Mouse (Mus musculus) cerebellum, postnatal 14 days (tissue): ENCODE measurements around the gene Fam49a.

Experiments
- DNase-seq, 2 experiments: peaks; one replicate each; pipeline ENCODE4 v3.0.0; 2021; ENCODE audit warnings: mixed read lengths in 2 of 2

Fam49a gene

DNA sequence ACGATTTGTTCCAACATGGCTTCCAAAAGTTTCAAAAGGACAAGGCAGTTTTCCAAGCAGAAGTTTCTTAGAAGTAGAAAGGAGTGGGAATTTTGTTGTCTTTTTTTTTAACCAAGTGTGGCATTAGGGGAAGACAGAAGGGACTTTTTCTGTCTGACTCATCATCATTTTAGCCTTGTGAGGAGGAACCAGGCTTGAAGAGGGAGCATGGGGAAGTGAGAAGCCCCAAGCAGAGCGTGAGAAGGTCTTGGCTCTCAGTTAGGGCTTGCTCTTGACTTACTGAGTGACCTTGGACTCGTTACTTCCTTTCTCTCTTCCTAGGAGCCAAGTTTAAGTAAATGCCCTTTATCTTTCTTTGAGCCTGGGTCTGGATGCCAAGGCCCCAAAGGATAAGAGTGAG lies 8.6 kb downstream of the Fam49a start:
- no peak for DNase-seq

GRCm38 (mm10) chr12:12274115-12274514 lies 12.2 kb downstream of the Fam49a start:
- DNase-seq: no peak

- no peak for DNase-seq
Observed at GRCm38 (mm10) chr12:12275124-12275779, 13.3 kb downstream of the Fam49a start.

DNA sequence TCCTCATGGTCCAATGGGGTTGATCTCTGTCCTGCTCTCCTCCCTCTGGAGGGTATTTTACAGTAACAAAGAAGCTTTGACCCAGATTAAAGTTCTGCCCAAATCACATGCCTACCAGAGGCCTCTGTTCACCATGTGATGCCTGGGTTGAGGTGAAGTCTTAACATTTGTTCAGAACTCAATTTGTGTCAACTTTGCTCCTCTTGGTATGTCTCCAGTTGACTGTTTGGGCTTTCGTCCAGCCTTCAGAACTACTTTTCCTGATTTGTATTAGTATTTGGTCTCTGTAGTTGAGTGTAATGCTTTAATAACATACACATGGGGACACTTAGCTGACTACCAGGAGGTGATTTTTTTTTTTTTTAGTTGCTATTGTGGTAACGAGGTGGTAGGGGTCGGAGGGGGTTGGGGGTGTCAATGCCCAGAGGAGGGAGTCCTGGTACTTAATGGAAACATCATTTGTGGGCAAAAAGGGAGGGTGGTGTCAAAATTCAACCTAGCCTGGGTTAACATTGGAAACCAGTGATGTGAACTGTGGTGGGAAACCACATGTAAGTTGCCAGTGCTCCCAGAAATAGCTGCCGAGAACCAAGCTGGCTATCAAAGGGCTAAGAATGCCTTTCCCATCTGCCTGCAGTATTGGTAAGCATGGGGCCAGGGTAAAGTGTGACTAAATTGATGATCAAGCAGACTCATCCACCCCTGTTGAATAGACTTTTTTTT lies 16.0 kb downstream of the Fam49a start:
- DNase-seq: no peak

DNA sequence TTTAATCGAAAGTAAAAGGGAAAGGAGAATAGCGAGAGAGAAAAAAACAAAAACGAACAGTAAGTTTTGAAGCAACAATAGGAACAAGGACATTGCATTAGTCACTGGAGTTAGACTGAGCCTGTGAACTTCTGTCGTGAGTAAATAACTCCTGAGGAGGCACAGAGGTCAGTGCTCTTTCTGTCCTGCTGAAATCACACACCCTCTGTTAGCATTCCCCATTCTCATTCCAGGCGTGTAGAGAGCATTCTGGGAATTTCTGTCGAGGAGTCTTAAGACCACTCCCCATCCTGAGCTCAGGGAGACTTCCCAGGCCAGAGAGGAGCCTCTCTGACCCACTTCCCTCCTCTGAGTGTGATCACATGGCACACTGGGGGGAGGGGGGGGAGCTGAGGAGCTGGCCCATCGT lies 16.5 kb downstream of the Fam49a start:
- no peak for DNase-seq

GRCm38 (mm10) chr12:12283702-12284288 lies 21.9 kb downstream of the Fam49a start:
- no peak for DNase-seq

DNA sequence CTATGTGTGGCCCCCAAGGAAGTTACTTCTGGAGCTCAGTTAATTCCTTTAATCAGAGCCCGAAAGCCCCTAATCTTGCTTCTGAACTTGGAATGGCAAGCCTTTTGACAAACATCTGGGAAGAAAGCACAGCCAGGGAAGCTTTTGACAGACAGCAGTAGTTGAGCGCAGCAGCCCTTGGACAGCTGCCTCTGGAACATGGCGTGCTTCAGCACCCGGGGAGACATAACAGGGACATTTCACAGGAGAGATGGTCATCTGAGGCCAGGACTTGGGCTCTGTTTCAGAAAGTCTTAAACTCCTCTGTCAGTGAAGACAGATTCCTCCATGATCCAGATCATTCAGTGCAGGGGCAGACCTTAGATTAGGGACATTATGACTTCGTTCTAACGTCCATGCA lies 22.6 kb downstream of the Fam49a start:
- no peak for DNase-seq

DNA sequence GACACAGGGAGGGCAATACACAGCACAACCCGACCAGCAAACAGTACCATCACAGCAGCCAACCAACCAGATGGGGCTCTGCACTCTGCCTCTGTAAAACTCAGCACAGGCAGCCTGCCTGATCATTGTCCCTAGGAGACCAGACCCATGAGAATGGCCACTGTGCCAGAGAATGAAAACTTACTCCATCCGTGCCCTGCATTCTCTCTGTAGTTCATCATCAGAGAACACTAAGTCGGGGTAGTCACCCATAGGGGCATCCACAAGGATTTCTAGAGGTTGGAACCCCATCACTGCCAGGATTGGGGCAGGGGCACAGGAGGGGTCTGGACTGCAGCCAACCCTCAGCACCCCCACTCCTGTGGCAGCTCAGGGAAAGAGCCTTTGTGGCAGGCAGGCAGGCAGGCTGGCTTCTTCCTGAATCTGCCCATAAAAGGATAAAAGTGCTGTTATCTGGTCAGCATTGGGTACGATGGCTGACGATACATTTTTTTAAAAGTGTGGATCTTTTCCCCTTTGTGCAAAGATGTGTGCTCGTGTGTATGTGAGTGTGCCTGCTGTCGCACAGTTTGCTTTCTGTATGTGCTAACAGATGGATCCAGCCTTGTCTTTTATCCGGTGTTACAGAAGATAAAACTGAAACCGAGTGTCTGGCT lies 25.3 kb downstream of the Fam49a start:
- peak; percentile 73 to 78 for DNase-seq

DNA sequence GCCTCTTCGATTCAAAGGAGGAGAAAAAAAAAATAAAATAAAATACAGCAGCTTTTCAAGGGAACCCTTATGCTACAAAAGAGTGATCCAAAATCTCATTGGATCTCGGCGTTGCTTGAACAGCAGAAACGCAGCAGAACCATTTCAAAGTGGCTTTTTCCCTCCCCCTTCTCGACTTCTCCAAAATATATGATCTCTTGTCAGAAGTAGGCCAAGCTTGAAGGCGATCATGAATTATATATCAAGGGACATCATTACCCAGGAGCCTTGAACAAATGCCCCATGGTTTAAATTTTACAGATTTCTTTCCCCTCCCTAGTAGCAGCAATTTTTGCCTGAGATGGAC lies 25.8 kb downstream of the Fam49a start:
- DNase-seq: peak in 1 of 2 experiments; percentile 29

DNA sequence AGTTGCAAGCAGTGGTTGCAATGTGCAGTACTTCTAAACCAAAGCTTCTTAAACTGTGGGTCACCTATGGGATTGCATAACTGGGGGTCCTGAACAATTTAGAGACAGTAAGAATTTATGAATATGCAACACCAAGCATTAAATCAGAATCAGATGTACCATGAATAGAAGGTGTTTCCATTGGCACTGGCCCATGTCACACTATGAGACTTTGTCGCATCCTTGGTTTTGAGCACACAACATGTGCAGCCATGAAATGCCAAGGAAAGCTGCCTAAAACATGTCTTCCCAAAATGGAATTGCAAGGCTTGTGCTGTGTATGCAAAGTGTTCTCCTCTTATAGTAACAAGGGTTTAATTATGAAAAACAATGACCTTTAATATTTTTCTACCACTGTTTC lies 26.6 kb downstream of the Fam49a start:
- peak; percentile 36 to 50 for DNase-seq

GRCm38 (mm10) chr12:12289636-12290035 lies 27.7 kb downstream of the Fam49a start:
- DNase-seq: no peak

- no peak for DNase-seq
Observed at GRCm38 (mm10) chr12:12292043-12292618, 30.2 kb downstream of the Fam49a start.

GRCm38 (mm10) chr12:12294380-12295171 lies 32.6 kb downstream of the Fam49a start:
- DNase-seq: no peak

DNA sequence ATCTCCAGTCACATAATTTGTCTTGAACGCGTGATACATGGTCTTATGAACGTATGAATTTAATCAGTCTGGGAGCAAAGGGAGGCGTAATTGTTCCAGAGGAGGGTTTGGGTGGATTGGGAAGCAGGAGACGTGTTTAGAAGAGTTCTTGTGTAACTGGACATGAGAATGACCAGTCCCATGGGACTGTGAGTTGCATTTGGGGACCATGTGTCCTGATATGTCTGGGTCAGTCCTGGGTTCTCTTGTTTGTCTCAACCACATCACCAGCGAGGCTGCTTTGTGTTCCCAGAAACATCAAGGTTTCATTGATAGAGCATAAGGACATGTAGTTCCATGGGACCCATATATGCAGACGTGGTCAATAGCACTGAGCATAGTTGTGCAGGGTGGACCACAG lies 36.5 kb downstream of the Fam49a start:
- no peak for DNase-seq

DNA sequence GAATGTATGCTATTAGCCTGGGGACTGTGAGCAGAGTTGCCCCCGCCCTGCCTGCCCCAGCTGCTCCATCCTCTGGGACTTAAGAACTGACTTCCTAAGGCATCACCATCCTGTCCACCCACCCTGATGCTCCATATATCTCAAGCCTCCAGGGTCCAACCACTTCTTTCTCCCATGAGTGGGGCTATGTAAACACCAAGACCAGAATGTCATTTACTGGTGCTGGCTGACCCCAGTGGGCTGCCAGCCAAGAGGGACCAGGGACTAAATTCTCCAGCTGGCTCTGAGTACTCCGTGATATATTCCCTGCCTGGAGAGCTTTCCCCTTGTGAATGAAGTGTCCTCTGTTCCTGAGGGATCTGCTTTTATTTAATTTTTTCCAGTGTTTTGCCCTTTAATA lies 37.4 kb downstream of the Fam49a start:
- DNase-seq: no peak

- DNase-seq: no peak
Observed at GRCm38 (mm10) chr12:12301149-12301548, 39.2 kb downstream of the Fam49a start.

GRCm38 (mm10) chr12:12301815-12302214 lies 39.9 kb downstream of the Fam49a start:
- DNase-seq: no peak

DNA sequence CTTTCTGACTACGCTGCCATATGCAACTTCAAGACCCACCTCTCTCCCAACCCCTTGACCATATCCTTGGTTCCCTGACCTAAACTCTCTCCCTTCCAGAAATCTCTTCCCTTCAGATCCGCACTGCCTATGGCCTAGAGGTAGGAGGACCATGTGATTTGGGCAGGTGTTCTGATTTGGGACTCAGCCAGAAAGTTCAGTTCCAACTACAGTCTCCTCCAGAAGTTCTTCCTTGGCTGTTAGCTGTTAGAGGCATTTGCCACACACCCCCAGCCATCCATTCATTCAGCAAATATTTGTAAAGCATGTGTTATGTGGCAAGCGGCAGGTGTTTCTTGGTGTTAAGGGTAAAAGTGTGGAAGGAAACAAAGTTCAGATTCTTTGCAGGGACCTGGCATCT lies 44.3 kb downstream of the Fam49a start:
- DNase-seq: no peak

DNA sequence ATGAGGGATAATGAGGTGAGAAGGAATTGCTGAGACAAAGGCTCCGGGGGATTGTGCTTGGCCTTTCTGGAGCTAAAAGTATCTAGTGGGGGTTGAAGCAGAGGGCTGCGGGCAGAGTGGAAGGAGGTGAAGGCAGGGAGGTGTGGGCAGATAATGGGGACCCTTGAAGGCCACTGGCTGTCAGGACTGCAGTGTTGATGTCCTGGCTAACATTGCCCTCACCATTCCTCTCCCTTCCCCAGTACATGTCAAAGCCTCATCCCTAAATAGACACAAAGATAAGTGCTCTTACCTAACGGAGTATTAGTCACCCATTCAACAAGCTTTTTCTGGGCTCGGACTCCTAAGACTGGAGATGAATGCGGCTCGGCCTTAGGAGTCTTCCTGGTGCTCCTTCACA lies 44.9 kb downstream of the Fam49a start:
- no peak for DNase-seq

- DNase-seq: no peak
Observed at GRCm38 (mm10) chr12:12307245-12307644, 45.3 kb downstream of the Fam49a start.

DNA sequence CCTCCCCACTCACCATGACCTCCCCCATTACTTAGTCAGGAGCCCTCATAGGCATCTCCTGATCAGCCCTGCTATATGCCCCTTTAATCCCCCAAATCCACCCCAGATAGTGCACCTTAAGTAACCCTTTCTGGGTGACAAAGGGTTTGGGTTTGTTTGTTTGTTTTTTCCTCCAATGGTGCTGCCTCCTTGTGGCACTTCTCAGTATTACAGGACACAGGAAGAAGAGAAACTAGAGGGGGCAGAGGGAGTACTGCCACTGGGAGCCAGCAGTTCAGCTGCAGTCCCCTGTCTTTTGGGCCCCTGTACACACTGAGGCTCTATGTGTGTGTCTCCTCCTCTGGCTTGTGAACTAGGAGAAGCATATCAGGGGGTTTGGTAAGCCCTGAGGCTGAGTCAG lies 51.5 kb downstream of the Fam49a start:
- DNase-seq: peak in 1 of 2 experiments; percentile 63

- no peak for DNase-seq
Observed at GRCm38 (mm10) chr12:12313919-12314318, 52.0 kb downstream of the Fam49a start.

GRCm38 (mm10) chr12:12314326-12314725 lies 52.4 kb downstream of the Fam49a start:
- DNase-seq: no peak
